Mouse (Mus musculus) T-cell, adult 2 months (primary cell): ENCODE measurements around the gene Gng12.

Source experiments
- DNase-seq: peaks from one replicate; pipeline ENCODE4 v3.0.0; 2022; ENCODE audit warnings: low spot score

Gene Gng12

GRCm38 (mm10) chr6:66917032-66917431 is 20.8 kb downstream of the Gng12 start:
- no peak for DNase-seq

- DNase-seq: no peak
Observed at GRCm38 (mm10) chr6:66920786-66921185, 24.6 kb downstream of the Gng12 start.

GRCm38 (mm10) chr6:66921755-66922154 is 25.6 kb downstream of the Gng12 start:
- no peak for DNase-seq

- DNase-seq: no peak
Observed at GRCm38 (mm10) chr6:66922501-66922900, 26.3 kb downstream of the Gng12 start.

- DNase-seq: no peak
Observed at GRCm38 (mm10) chr6:66923851-66924250, 27.7 kb downstream of the Gng12 start.

GRCm38 (mm10) chr6:66924315-66924965 is 28.2 kb downstream of the Gng12 start:
- DNase-seq: no peak

GRCm38 (mm10) chr6:66926269-66926668 is 30.1 kb downstream of the Gng12 start:
- DNase-seq: no peak

- no peak for DNase-seq
Observed at GRCm38 (mm10) chr6:66928972-66929645, 32.9 kb downstream of the Gng12 start.

GRCm38 (mm10) chr6:66929694-66930093 is 33.5 kb downstream of the Gng12 start:
- DNase-seq: peak; percentile 3

- no peak for DNase-seq
Observed at GRCm38 (mm10) chr6:66932206-66932819, 36.1 kb downstream of the Gng12 start.

- DNase-seq: no peak
Observed at GRCm38 (mm10) chr6:66940656-66941235, 44.5 kb downstream of the Gng12 start.

GRCm38 (mm10) chr6:66941792-66942191 is 45.6 kb downstream of the Gng12 start:
- no peak for DNase-seq

- DNase-seq: no peak
Observed at GRCm38 (mm10) chr6:66942826-66943225, 46.6 kb downstream of the Gng12 start.

- DNase-seq: no peak
Observed at GRCm38 (mm10) chr6:66943367-66944189, 47.4 kb downstream of the Gng12 start.

GRCm38 (mm10) chr6:66944190-66945003 is 48.2 kb downstream of the Gng12 start:
- DNase-seq: no peak

GRCm38 (mm10) chr6:66945004-66945356 is 48.8 kb downstream of the Gng12 start:
- DNase-seq: no peak

- DNase-seq: no peak
Observed at GRCm38 (mm10) chr6:66948111-66948510, 51.9 kb downstream of the Gng12 start.

- no peak for DNase-seq
Observed at GRCm38 (mm10) chr6:66948848-66949247, 52.7 kb downstream of the Gng12 start.

GRCm38 (mm10) chr6:66951726-66952418 is 55.7 kb downstream of the Gng12 start:
- DNase-seq: no peak

GRCm38 (mm10) chr6:66953951-66954519 is 57.8 kb downstream of the Gng12 start:
- no peak for DNase-seq
